Mouse (Mus musculus): ENCODE data around the gene Brpf1.

Brpf1 gene

GRCm38 (mm10) chr6:113306986-113307349 is at the start of gene Brpf1:
Gene Brpf1 (plus strand): TSS chr6:113307137.
- in situ Hi-C loops (cut with MboI; ENCODE audit: unreplicated experiment in 2 of 2): loop anchor here (5.0 to 10.0 kb wide), 2 partner anchors 135 to 262 kb away; partner anchors contain the start of gene Thumpd3 (in 1 of the 2)

- in situ Hi-C loops (cut with MboI; ENCODE audit: unreplicated experiment in 2 of 2): loop anchor here (5.0 kb wide), 2 partner anchors 41 to 89 kb away; no protein-coding TSS in a partner anchor
These were observed 45.6 kb upstream of the Brpf1 start for GRCm38 (mm10) chr6:113261174-113261858.

GRCm38 (mm10) chr6:113263531-113263930 is 43.4 kb upstream of the Brpf1 start:
- in situ Hi-C loops (cut with MboI; ENCODE audit: unreplicated experiment in 2 of 2): loop anchor here (5.0 kb wide), 2 partner anchors 39 to 91 kb away; no protein-coding TSS in a partner anchor

GRCm38 (mm10) chr6:113264429-113264828 is 42.5 kb upstream of the Brpf1 start:
- in situ Hi-C loops (cut with MboI; ENCODE audit: unreplicated experiment in 2 of 2): loop anchor here (5.0 kb wide), 2 partner anchors 38 to 92 kb away; no protein-coding TSS in a partner anchor

GRCm38 (mm10) chr6:113266996-113267655 is 39.8 kb upstream of the Brpf1 start:
- in situ Hi-C loops (cut with MboI; ENCODE audit: unreplicated experiment in 2 of 2): no loop called here

- in situ Hi-C loops (cut with MboI; ENCODE audit: unreplicated experiment in 2 of 2): no loop called here
These were observed 38.9 kb upstream of the Brpf1 start for GRCm38 (mm10) chr6:113267988-113268387.

GRCm38 (mm10) chr6:113272365-113272764 is 34.6 kb upstream of the Brpf1 start:
- in situ Hi-C loops (cut with MboI; ENCODE audit: unreplicated experiment in 2 of 2): no loop called here

GRCm38 (mm10) chr6:113276846-113277245 is 30.1 kb upstream of the Brpf1 start:
- in situ Hi-C loops (cut with MboI; ENCODE audit: unreplicated experiment in 2 of 2): no loop called here

GRCm38 (mm10) chr6:113281676-113282075 is 25.3 kb upstream of the Brpf1 start:
- in situ Hi-C loops (cut with MboI; ENCODE audit: unreplicated experiment in 2 of 2): no loop called here

GRCm38 (mm10) chr6:113282101-113282802 is 24.7 kb upstream of the Brpf1 start, which contains the start of gene Cpne9:
Gene Cpne9 (plus strand): TSS chr6:113282307.
- in situ Hi-C loops (cut with MboI; ENCODE audit: unreplicated experiment in 2 of 2): no loop called here

- in situ Hi-C loops (cut with MboI; ENCODE audit: unreplicated experiment in 2 of 2): no loop called here
These were observed 24.0 kb upstream of the Brpf1 start for GRCm38 (mm10) chr6:113282969-113283368.

GRCm38 (mm10) chr6:113283500-113283899 is 23.4 kb upstream of the Brpf1 start:
- in situ Hi-C loops (cut with MboI; ENCODE audit: unreplicated experiment in 2 of 2): no loop called here

- in situ Hi-C loops (cut with MboI; ENCODE audit: unreplicated experiment in 2 of 2): no loop called here
These were observed 22.0 kb upstream of the Brpf1 start for GRCm38 (mm10) chr6:113284931-113285330.

GRCm38 (mm10) chr6:113286316-113286715 is 20.6 kb upstream of the Brpf1 start:
- in situ Hi-C loops (cut with MboI; ENCODE audit: unreplicated experiment in 2 of 2): no loop called here

- in situ Hi-C loops (cut with MboI; ENCODE audit: unreplicated experiment in 2 of 2): no loop called here
These were observed 19.7 kb upstream of the Brpf1 start for GRCm38 (mm10) chr6:113287236-113287635.

GRCm38 (mm10) chr6:113289346-113289745 is 17.6 kb upstream of the Brpf1 start:
- in situ Hi-C loops (cut with MboI; ENCODE audit: unreplicated experiment in 2 of 2): no loop called here

GRCm38 (mm10) chr6:113290346-113290745 is 16.6 kb upstream of the Brpf1 start:
- in situ Hi-C loops (cut with MboI; ENCODE audit: unreplicated experiment in 2 of 2): no loop called here

- in situ Hi-C loops (cut with MboI; ENCODE audit: unreplicated experiment in 2 of 2): no loop called here
These were observed 14.0 kb upstream of the Brpf1 start for GRCm38 (mm10) chr6:113292938-113293337.

GRCm38 (mm10) chr6:113296046-113296445 is 10.9 kb upstream of the Brpf1 start:
- in situ Hi-C loops (cut with MboI; ENCODE audit: unreplicated experiment in 2 of 2): no loop called here

GRCm38 (mm10) chr6:113296639-113297038 is 10.3 kb upstream of the Brpf1 start:
- in situ Hi-C loops (cut with MboI; ENCODE audit: unreplicated experiment in 2 of 2): no loop called here

GRCm38 (mm10) chr6:113301350-113301749 is 5.6 kb upstream of the Brpf1 start:
- in situ Hi-C loops (cut with MboI; ENCODE audit: unreplicated experiment in 2 of 2): loop anchor here (5.0 to 10.0 kb wide), 4 partner anchors 39 to 599 kb away; partner anchors contain the start of gene Thumpd3 (in 1 of the 2)

Measured in v-Abl transformed pro-B cells (cell line).